Mouse (Mus musculus) liver, adult (tissue): ENCODE results near the gene 1700086D15Rik.

Experiments
- GATA4 ChIP-seq: IDR thresholded peaks from 2 replicates; pipeline ENCODE4 v1.6.1; 2014; ENCODE audit warnings: mild to moderate bottlenecking, low read length; ENCODE audit not compliant: insufficient replicate concordance

The 1700086D15Rik gene

DNA sequence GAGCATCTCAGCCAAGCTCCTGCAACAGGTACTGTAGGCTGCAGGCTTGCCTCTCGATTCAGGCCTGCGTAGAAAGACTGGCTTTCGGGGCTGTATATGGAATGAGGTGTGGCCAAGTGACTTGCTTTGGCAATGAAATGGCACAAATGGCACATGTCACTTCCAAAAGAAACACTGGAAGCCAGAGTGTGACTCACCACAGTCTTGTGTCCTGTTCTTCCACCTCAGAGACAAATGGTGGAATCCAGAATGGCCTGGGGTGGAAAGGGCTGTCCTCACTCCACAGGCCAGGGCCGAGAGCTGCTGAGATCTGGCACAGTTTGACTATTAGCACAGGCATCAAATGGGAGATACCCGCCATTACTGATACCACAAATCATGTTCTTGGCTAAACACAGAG is 6.7 kb downstream of the 1700086D15Rik start:
- TF ChIP-seq GATA4, result no peak

DNA sequence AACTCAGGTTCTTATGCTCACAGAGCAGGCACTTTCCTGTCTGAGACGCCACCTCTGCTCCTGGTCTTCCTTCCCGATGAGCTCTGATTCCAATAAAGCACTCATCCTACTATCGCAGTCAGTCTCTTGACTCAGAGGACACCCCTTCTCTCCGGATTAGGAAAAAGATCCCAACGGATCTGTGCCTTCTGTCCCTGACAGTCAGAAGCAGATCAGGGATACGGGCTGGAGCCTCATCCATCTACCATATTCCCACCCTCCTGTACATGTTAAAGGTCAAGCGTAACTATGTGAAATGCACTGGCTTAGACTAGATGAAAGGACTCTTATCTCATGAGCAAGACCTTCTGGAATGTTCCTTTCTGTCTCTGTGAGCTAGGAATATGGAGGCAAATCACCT is 11.2 kb downstream of the 1700086D15Rik start:
- TF ChIP-seq GATA4, result no peak

DNA sequence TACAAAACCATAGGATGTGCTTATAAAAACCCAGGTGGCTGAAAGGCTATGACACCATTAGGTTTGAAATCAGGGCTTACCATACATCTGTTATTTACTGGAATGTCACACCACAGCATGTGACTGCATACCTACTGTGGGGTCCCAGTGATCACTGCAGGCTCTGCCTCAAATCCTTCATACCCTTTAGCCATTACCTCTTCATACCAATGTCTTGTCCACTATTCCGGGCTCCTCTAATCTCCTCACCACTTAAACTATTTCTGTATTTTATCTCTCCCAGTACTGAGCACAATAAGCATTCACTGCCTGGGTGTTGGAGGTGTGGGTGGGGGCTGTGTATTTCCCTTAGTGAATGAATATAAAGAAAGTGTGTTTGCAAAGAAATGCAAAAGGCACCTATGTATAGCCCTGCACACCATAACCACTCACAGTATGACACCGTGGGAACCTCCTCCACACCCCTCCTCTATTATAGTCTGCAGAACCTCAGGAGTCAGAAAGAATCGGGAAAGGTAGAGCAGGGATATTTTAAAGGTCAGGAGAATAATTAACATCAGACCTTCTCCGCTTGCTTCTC is 16.8 kb downstream of the 1700086D15Rik start:
- no peak for TF ChIP-seq GATA4

DNA sequence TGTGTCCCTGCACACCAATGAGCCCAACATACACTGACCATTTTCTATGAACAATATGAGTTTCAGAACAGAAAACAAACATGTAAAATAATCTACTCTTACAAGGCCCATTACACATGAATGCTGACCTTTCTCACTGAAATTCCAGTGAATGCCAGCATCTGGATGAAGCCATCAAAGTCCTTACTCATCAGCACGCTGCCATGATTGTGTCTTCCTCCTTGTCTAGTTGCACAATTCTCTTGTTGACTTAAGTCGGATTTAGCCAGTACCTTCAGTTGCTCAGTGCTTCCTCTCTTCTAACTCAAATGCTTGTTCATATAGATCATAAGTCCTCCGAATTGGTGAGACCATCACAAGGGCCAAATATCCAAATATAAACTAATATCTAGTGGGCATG is 20.7 kb downstream of the 1700086D15Rik start:
- no peak for TF ChIP-seq GATA4

DNA sequence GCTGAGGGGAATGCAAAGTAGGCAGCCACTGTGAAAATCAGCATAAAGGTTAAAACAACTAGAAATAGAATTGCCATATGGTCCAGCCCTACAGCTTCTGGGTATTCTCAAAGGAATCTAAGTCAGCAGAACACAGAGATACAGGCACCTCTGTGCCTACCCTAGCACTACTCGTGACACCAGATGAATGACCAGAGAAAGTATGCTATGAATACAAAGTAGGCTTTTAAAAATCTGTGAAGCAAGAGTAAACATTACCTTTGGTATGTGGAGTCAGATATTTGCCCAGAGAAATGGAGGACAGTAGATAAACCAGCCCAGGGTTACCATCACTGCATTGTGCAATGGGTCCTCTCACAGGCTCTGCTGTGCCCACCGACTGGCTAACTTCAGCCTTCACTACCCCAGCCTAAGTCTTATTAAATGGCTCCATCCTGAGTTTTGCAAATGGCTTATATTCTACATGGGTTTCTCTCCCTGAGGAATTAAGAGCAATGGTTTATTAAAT is 22.5 kb downstream of the 1700086D15Rik start:
- TF ChIP-seq GATA4, result no peak

DNA sequence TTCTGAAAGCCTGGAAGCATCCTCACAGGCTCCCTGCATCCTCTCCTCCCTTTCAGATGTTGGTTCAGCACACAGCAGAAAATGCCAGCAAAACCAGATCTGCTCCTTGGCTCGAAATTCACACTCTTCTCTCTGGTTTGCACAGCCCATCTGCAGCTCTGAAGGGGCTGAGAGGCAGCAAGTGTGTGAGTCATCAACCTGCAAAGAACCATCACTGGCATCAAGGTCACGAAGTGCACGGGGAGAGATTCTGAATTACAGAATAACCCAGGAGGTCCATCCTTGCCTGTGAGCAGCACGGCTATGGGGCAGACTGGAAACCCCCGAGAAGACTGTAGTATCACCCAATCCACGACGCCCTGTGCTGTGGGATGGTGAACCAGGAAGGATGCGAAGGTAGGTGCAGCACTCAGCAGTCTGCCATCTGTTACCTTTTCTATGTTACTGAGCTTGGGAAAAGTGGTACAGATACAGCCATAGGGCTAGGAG is 24.4 kb downstream of the 1700086D15Rik start:
- TF ChIP-seq GATA4, result no peak

DNA sequence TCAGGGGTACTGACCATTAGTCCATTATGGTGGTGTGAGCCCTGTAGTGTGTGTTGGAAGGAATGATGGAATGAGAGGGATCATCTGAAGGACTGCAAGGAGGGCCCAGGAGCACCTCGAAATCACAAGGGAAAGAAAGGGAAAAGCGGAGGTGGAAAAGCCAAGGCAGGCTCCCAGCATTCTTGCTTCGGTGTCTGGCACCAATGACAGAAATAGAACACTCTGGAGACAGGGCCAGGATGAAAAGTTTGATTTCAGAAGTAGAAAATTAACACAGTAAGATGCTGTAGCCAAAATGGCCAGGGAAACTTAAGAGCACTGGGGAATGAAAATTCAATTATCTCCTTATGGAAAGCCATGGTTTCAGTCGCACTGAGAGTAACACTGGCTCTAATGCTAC is 26.0 kb downstream of the 1700086D15Rik start:
- TF ChIP-seq GATA4, result no peak

DNA sequence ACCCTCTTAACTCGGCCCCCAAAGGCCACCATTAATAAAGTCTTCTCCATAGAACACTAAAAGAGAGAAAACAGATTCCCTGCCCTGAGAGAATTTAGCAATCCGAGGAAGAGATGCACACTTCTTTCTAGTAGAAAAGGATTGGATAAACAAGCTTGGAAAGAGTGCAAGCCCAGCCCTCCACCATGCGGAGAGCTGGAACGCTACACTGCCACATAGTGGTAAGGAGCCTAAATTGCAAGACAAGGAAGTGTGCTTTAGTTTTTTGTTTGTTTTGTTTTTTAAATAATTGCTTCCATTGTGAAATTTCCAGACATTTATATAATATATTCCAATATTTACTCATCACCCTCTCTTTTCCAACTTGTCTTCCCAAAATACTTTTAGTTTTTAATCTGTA is 30.6 kb downstream of the 1700086D15Rik start:
- TF ChIP-seq GATA4, result no peak

DNA sequence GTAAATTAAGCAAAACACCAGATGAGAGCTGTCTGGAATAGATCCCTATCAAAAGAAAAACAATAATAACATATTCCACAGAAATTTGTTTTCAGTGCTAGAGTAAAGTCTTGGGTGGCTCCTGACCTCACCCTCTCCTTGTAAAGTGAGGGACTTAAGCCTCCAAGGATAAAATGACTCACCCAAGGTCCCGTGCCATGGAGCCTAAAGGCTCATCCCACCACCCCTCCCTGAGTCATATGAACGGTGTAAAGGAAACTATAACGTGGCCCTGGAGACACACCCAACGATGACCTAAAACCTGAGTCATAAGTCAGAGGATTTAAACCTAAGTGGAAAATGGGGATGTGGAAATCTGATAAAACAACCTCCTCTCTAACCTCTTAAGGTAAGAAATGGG is 31.0 kb downstream of the 1700086D15Rik start:
- TF ChIP-seq GATA4, result no peak

DNA sequence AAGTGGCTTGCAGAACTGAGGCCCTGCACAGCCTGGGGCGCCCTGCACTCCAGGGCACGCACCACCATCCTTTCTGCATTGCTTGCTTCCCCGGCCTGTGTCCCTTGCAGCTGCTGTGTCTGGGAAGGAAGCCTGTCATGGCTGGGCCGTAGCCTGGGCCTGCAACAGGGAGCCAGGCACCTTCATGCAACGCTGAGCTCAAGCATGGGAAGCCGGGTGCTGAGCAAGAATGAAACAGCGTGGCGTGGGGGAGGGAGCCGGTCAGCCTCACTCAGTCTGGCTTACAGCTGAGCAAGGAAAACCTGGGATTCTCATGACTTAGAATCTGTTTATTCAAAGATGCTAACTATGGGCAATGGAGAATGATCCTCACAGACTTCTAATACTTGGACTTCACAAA is 33.1 kb downstream of the 1700086D15Rik start:
- TF ChIP-seq GATA4, result no peak

DNA sequence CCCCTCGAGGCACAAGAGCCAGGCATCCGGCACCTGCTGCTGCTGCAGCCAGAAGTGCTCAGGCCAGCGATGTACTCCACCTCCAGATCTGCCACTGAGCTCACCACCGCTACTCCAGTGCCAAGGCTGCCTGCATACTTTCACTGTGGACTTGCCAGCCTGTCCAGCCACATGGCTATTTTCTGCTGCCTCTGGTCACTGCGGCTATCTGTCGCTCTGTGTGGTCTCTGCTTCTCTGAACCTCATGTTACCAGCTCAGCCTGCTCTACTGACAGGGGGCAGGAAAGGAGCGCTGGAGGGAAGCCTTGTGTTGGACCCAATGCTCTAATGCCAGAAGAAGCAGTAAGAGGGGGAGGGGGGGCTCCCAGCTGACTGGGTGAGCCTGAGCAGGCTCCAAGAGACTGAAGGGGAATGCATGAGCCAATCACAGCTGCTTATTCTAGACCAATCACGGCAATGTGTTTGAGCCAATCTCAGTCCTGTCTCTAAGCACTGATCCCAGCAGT is 34.7 kb downstream of the 1700086D15Rik start:
- TF ChIP-seq GATA4, result no peak

DNA sequence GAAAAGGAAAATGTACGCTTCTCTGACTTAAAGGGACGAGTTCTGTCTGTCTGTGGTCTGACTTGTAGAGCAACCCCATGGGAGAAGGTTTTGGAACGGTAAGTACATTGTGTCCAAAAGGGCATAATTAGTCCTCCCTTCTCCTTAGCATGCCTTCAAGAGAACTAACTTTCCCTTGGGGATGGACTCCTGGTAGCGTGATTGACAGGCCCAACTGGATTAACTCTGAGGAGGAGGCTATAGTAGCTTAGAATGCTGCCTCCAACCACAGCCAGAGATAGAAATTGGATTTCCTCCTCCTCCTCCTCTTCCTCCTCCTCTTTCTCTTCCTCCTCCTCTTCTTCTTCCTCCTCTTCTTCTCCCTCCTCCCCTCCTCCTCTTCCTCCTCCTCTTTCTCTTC is 39.4 kb downstream of the 1700086D15Rik start:
- no peak for TF ChIP-seq GATA4

DNA sequence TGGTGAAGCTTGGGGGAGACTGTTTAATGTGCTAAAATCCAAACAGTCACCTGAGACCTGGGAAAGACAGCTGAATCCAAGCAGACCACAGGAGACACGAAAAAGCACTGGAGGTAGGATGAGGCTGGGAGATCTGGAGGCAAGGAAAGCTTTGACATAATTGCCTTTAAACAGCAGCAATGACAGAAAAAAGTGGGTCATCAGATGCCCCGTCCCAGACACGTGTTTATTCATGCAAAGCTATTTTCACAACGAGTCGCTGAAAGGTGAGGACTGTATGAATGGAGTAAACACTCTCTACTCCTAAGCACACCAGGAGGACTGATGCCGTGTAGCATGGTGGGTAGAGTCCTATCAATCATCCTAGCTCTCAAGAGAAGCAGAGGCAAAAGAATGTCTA is 43.9 kb downstream of the 1700086D15Rik start:
- no peak for TF ChIP-seq GATA4

DNA sequence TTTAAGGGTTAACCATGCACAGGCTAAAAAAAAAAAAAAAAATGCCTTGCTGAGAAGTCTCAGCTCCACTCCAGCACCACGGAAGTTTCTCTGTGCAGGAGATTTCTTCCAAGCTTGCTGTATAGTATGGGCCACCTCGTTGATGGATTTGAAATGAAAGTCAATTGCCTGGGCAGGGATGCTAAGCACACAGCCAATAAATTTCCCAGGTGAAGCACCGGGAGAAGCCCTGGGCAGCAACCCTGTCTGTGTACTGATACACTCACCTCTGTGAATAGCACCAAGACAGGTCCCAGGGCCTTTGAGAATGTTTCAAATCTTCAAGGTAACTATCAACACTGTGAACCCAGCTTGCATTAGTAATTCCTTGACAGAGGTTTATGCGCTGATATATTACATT is 47.6 kb downstream of the 1700086D15Rik start:
- TF ChIP-seq GATA4, result no peak

DNA sequence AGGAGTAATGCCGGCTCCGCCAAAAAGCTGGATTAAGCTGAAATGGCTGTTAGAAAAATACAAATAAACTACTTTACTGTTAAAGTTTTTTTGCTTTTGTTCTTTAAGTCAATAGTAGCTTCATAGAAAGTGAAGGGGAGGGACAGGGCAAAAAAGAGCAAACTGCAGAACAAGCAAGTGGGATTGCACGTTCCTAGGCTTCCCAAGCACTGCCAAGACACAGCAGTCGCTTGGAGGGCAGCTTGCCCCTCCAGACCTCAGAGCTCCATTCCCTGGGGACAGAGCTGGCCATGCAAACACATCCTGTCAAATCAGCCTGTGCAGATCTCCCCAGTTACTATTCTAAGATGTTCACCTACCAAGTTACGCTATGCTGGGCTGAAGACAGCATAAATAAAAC is 48.0 kb downstream of the 1700086D15Rik start:
- no peak for TF ChIP-seq GATA4

DNA sequence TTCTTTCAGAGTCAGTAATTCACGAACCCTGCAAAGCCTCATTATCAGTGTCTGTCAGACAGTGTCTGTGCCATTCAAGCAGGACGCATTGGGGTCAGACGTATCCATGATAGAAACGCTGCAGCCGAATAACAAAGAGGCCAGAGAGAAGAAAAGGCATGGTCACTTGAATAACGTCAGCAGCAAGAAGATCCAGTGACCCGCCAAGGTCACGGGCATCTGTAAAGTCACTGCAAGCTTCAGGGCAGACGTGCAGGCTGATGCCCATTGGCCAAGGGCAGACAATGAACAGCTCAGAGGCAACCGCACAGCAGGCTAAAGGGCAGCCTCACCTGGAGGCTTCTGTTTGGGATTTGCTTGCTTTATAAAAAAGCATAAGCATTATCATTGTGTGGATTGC is 49.6 kb downstream of the 1700086D15Rik start:
- TF ChIP-seq GATA4, result no peak

DNA sequence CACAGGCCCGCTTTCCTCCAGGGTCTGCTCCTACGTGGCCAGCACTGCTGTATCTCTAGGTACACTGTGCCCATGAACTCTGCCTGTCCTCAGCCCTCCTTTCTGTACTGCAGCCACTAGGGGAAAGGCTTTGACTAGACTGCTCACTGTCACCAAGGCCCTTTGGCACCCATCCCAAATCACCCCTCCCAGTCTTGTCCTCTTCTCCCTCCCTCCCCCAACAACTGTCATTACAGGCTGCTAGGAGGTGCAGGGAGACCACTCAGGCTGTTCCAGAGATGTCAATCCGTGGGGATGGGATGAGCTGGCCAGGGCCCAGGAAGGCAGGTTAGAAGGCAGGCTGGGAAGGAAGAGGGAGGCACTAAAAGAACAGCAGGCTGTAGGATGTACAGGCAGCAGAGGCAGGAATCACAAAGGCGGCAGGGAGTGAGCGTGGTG is 51.9 kb downstream of the 1700086D15Rik start:
- no peak for TF ChIP-seq GATA4
